Mouse (Mus musculus) lung, postnatal 0 days (tissue): Measurements from ENCODE around the gene Opn5. TPM values are rescaled to one million over a fixed set of nuclear protein-coding genes. Genes with fewer than 3 reads are reported as not detected.

Source experiments
- ATAC-seq: fragments of 200-750 bp; cut with Nextera tagmentation; 2 replicates; pipeline ENCODE4 v1.8.0; 2017; ENCODE audit warnings: moderate library complexity
- DNase-seq: peaks from one replicate; pipeline ENCODE4 v3.0.0-alpha.2; 2016; ENCODE audit warnings: low spot score
- H3K27ac ChIP-seq: fragments of 300-500 bp; sonication (generic); 2 replicates; pipeline ENCODE4 v1.5.1; 2014; ENCODE audit warnings: antibody characterized with exemption, mild to moderate bottlenecking, low read length, mixed read lengths
- H3K27me3 ChIP-seq: fragments of 300-500 bp; sonication (generic); replicated peaks from 2 replicates; pipeline ENCODE4 v1.6.1; 2014; ENCODE audit warnings: low read length, mixed read lengths; ENCODE audit not compliant: insufficient read depth
- H3K36me3 ChIP-seq: fragments of 300-500 bp; sonication (generic); 2 replicates; pipeline ENCODE4 v1.6.1; 2014; ENCODE audit warnings: low read length, mixed read lengths; ENCODE audit not compliant: insufficient read depth
- H3K4me1 ChIP-seq: fragments of 300-500 bp; sonication (generic); 2 replicates; pipeline ENCODE4 v1.6.1; 2014; ENCODE audit warnings: antibody characterized with exemption, low read depth, low read length, mixed read lengths; ENCODE audit not compliant: insufficient read depth
- H3K4me2 ChIP-seq: fragments of 300-500 bp; sonication (generic); replicated peaks from 2 replicates; pipeline ENCODE4 v1.6.1; 2014; ENCODE audit warnings: low read depth, mild to moderate bottlenecking, low read length, moderate library complexity, mixed read lengths
- H3K4me3 ChIP-seq: fragments of 300-500 bp; sonication (generic); 2 replicates; pipeline ENCODE4 v1.5.1; 2014; ENCODE audit warnings: low read depth, low read length
- H3K9ac ChIP-seq: fragments of 300-500 bp; sonication (generic); replicated peaks from 2 replicates; pipeline ENCODE4 v1.6.1; 2014; ENCODE audit warnings: low read depth, mild to moderate bottlenecking
- H3K9me3 ChIP-seq: fragments of 300-500 bp; sonication (generic); 2 replicates; pipeline ENCODE4 v1.6.1; 2016; ENCODE audit warnings: low read length, mixed read lengths
- CTCF ChIP-seq: IDR thresholded peaks from 2 replicates; pipeline ENCODE4 v1.5.1; 2016; ENCODE audit warnings: antibody characterized with exemption, mild to moderate bottlenecking
- EP300 ChIP-seq: IDR thresholded peaks from 2 replicates; pipeline ENCODE4 v1.6.1; 2016; ENCODE audit warnings: antibody characterized with exemption, mild to moderate bottlenecking, control low read depth
- WGBS: fragments of 180-500 bp; shearing (Covaris S2); extraction: QIAGEN DNeasy Blood & Tissue Kit; methylation state at CpG from one replicate; pipeline ENCODE4 v1.1.7; 2014; 5-methylcytosine and 5-hydroxymethylcytosine counted together
- polyA plus RNA-seq: library from polyadenylated mRNA; unstranded; fragments of >200 nt; fragmentation: Nextera tagmentation; extraction: Ambion mirVana; gene quantifications from 2 replicates; pipeline ENCODE4 v1.2.1, GENCODE M21; 2015

The Opn5 gene
- polyA plus RNA-seq, 1 experiment from 2014 or later = not detected

GRCm38 (mm10) chr17:42602829-42603784, 8.1 kb downstream of the Opn5 start:
- ATAC-seq (peak; percentile 62), DNase-seq (peak; percentile 58)
- H3K27ac ChIP-seq = no peak overlapping the region
- no peak overlapping the region for H3K4me3 ChIP-seq
- H3K4me2 ChIP-seq = no peak overlapping the region
- no peak overlapping the region for H3K9ac ChIP-seq
- H3K4me1 ChIP-seq = no peaks in the 10 kb centered on the region
- H3K9me3 ChIP-seq = no peaks in the 10 kb centered on the region
- no peaks in the 10 kb centered on the region for H3K36me3 ChIP-seq
- peak; percentile 94 for TF ChIP-seq CTCF
- TF ChIP-seq EP300 = no peak
- no peaks in the 10 kb centered on the region for H3K27me3 ChIP-seq
- WGBS = 28% methylated on average over 15 of the region's 15 CpGs

- Histone ChIP-seq H3K27me3 (no peaks in the 10 kb centered on the region), H3K4me1 (no peaks in the 10 kb centered on the region), H3K36me3 (no peaks in the 10 kb centered on the region), H3K27ac (no peak overlapping the region), H3K4me2 (no peak overlapping the region), H3K9me3 (no peaks in the 10 kb centered on the region), H3K4me3 (no peak overlapping the region), H3K9ac (no peak overlapping the region)
- ATAC-seq = no peak
- TF ChIP-seq CTCF = no peak
- TF ChIP-seq EP300 = no peak
- no peak for DNase-seq
- 64% methylated on average over 1 of the region's 1 CpGs for WGBS
Observed at GRCm38 (mm10) chr17:42586486-42586885, 24.7 kb downstream of the Opn5 start.

- H3K4me1 ChIP-seq = no peaks in the 10 kb centered on the region
- H3K4me3 ChIP-seq = no peak overlapping the region
- H3K4me2 ChIP-seq = no peak overlapping the region
- no peak overlapping the region for H3K27ac ChIP-seq
- DNase-seq (no peak), ATAC-seq (no peak)
- no peaks in the 10 kb centered on the region for H3K9me3 ChIP-seq
- no peaks in the 10 kb centered on the region for H3K36me3 ChIP-seq
- WGBS = 61% methylated on average over 2 of the region's 2 CpGs
- no peaks in the 10 kb centered on the region for H3K27me3 ChIP-seq
- no peak overlapping the region for H3K9ac ChIP-seq
- TF ChIP-seq EP300 (no peak), CTCF (no peak)
Observed at GRCm38 (mm10) chr17:42583029-42583331, 28.2 kb downstream of the Opn5 start.

GRCm38 (mm10) chr17:42582281-42583028, 28.7 kb downstream of the Opn5 start:
- Histone ChIP-seq H3K4me2 (no peak overlapping the region), H3K27ac (no peak overlapping the region), H3K4me3 (no peak overlapping the region), H3K9me3 (no peaks in the 10 kb centered on the region), H3K36me3 (no peaks in the 10 kb centered on the region), H3K27me3 (no peaks in the 10 kb centered on the region), H3K4me1 (no peaks in the 10 kb centered on the region), H3K9ac (no peak overlapping the region)
- ATAC-seq = no peak
- no peak for DNase-seq
- TF ChIP-seq EP300 (no peak), CTCF (no peak)
- WGBS = 38% methylated on average over 1 of the region's 1 CpGs

- WGBS = 75% methylated on average over 4 of the region's 4 CpGs
- Histone ChIP-seq H3K27ac (no peak overlapping the region), H3K4me2 (no peak overlapping the region), H3K4me3 (no peak overlapping the region), H3K36me3 (no peaks in the 10 kb centered on the region), H3K9me3 (no peaks in the 10 kb centered on the region), H3K4me1 (no peaks in the 10 kb centered on the region), H3K9ac (no peak overlapping the region), H3K27me3 (no peaks in the 10 kb centered on the region)
- no peak for TF ChIP-seq EP300
- no peak for TF ChIP-seq CTCF
- DNase-seq = no peak
- no peak for ATAC-seq
Observed at GRCm38 (mm10) chr17:42580623-42581022, 30.6 kb downstream of the Opn5 start.

- no peaks in the 10 kb centered on the region for H3K36me3 ChIP-seq
- no peak for ATAC-seq
- H3K4me2 ChIP-seq = no peak overlapping the region
- no peak overlapping the region for H3K27ac ChIP-seq
- H3K27me3 ChIP-seq = no peaks in the 10 kb centered on the region
- no peak overlapping the region for H3K9ac ChIP-seq
- no peaks in the 10 kb centered on the region for H3K4me1 ChIP-seq
- H3K4me3 ChIP-seq = no peak overlapping the region
- H3K9me3 ChIP-seq = no peaks in the 10 kb centered on the region
- no peak for TF ChIP-seq EP300
- no peak for TF ChIP-seq CTCF
- DNase-seq = no peak
- 43% methylated on average over 3 of the region's 3 CpGs for WGBS
Observed at GRCm38 (mm10) chr17:42580196-42580595, 31.0 kb downstream of the Opn5 start.
